ENCODE assay signal across 21 mouse cellular contexts in the genomic region with DNA sequence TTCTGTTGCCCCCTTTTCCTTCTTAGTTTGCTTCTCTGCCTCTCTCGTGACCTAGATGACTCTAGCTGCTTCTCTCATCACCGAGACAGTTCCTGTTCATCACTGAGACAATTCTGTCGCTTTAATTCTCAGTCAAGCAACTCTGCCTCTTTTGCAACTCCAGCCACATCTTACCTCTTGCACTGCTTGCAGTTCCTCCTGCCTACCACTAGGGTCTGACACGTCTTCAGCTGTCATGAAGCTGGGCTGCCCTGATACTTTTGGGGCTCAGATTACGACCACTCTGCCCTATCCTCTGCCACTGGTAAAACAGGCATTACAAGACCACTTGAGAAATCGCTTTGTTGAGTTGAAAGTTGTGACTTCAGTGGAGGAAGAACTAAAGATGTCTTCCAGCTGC.
DNase-seq lines count a peak whose midpoint lies in the region; ATAC-seq and TF ChIP-seq lines count a peak whose summit lies in the region.
"Had no signal": no experiment of that assay in that cellular context is flagged by ENCODE, and none has a peak within 500 bp of the region (broad histone marks: within the 10 kb centered on the region; RNA-seq: fewer than 3 reads in every experiment).

No protein-coding gene starts in this region.

- no peak for TF ChIP-seq EP300 in heart, postnatal 0 days (IDR thresholded peaks at IDR 0.05; ENCODE audit: low read depth)
- no peak for TF ChIP-seq EP300 in liver, postnatal 0 days (IDR thresholded peaks at IDR 0.05; ENCODE audit: low read depth)
- no peak for TF ChIP-seq EP300 in ES-Bruce4 (IDR thresholded peaks at IDR 0.05; ENCODE audit: insufficient read depth, low read depth, low read length)

- H3K36me3 ChIP-seq in heart, postnatal 0 days (replicated peaks; ENCODE audit: control insufficient read depth, insufficient read depth, low read length), result no peaks in the 10 kb centered on the region
- H3K36me3 ChIP-seq in liver, postnatal 0 days (replicated peaks; ENCODE audit: insufficient read depth, low read length), result no peaks in the 10 kb centered on the region
- H3K36me3 ChIP-seq in liver, embryonic 11.5 days (ENCODE audit: control insufficient read depth, insufficient read depth, low read length), result no peaks in the 10 kb centered on the region
- H3K36me3 ChIP-seq in ES-Bruce4 (ENCODE audit: control insufficient read depth, insufficient read depth, low read length, poor library complexity, severe bottlenecking), result no peaks in the 10 kb centered on the region
- H3K36me3 ChIP-seq: embryonic facial prominence, embryonic 13.5 days; intestine, embryonic 15.5 days; kidney, embryonic 15.5 days; limb, embryonic 13.5 days had no signal

- no peak for DNase-seq in heart, postnatal 0 days (ENCODE audit: low spot score)
- no peak for DNase-seq in heart, postnatal 25 days (ENCODE audit: low spot score)
- DNase-seq in liver, postnatal 0 days, result no peak
- no peak for DNase-seq in liver, embryonic 11.5 days (ENCODE audit: low spot score)
- DNase-seq: cerebellum, postnatal 10 days; gastrocnemius, postnatal 25 days; heart, postnatal 14 days; kidney, postnatal 4 days; lung, adult 2 months; thymus, adult 18-20 months had no signal

- no peak for TF ChIP-seq POLR2A in ES-Bruce4 (IDR thresholded peaks at IDR 0.05; ENCODE audit: insufficient read depth, low read length)
- no peak for TF ChIP-seq POLR2A in bone marrow, adult 2 months (IDR thresholded peaks at IDR 0.05; ENCODE audit: borderline replicate concordance, control insufficient read depth, low read depth, low read length)

- no peak for ATAC-seq in heart, postnatal 0 days (ENCODE audit: insufficient read depth, low read depth)
- no peak for ATAC-seq in liver, postnatal 0 days
- ATAC-seq in liver, embryonic 11.5 days (replicated peaks; ENCODE audit: low FRiP score), result no peak
- ATAC-seq in monocyte, adult 5-6 weeks (replicated peaks; ENCODE audit: insufficient number of reproducible peaks, low FRiP score, low TSS enrichment, poor library complexity, severe bottlenecking), result no peak
- ATAC-seq: forebrain, embryonic 14.5 days; intestine, embryonic 15.5 days had no signal

- H3K4me1 ChIP-seq in heart, postnatal 0 days (ENCODE audit: control insufficient read depth, insufficient read depth), result no peaks in the 10 kb centered on the region
- no peaks in the 10 kb centered on the region for H3K4me1 ChIP-seq in liver, postnatal 0 days (ENCODE audit: insufficient read depth)
- H3K4me1 ChIP-seq in liver, embryonic 11.5 days (replicated peaks; ENCODE audit: control insufficient read depth, insufficient read depth, low read length), result no peaks in the 10 kb centered on the region
- no peaks in the 10 kb centered on the region for H3K4me1 ChIP-seq in ES-Bruce4 (ENCODE audit: control insufficient read depth, insufficient read depth, low read length)
- no peaks in the 10 kb centered on the region for H3K4me1 ChIP-seq in bone marrow, adult 2 months (ENCODE audit: control insufficient read depth, insufficient read depth, low read length)
- H3K4me1 ChIP-seq: embryonic facial prominence, embryonic 13.5 days; intestine, embryonic 15.5 days; kidney, embryonic 15.5 days; limb, embryonic 13.5 days had no signal

- no peak overlapping the region for H3K4me2 ChIP-seq in heart, postnatal 0 days (ENCODE audit: low read depth, low read length)
- H3K4me2 ChIP-seq in liver, postnatal 0 days (ENCODE audit: low read depth, low read length), result no peak overlapping the region
- no peak overlapping the region for H3K4me2 ChIP-seq in liver, embryonic 11.5 days
- H3K4me2 ChIP-seq: embryonic facial prominence, embryonic 13.5 days; heart, embryonic 11.5 days; hindbrain, embryonic 14.5 days; intestine, embryonic 15.5 days; kidney, embryonic 15.5 days; limb, embryonic 13.5 days; midbrain, embryonic 11.5 days had no signal

- no peak overlapping the region for H3K9ac ChIP-seq in heart, postnatal 0 days (replicated peaks; ENCODE audit: low read depth, low read length)
- no peak overlapping the region for H3K9ac ChIP-seq in liver, postnatal 0 days (replicated peaks)
- no peak overlapping the region for H3K9ac ChIP-seq in liver, embryonic 11.5 days (ENCODE audit: low read depth, low read length)
- H3K9ac ChIP-seq in ES-Bruce4 (ENCODE audit: low read depth, poor library complexity, severe bottlenecking), result no peak overlapping the region
- H3K9ac ChIP-seq: embryonic facial prominence, embryonic 13.5 days; hindbrain, embryonic 14.5 days; intestine, embryonic 15.5 days; kidney, embryonic 15.5 days; limb, embryonic 13.5 days had no signal

- H3K9me3 ChIP-seq in heart, postnatal 0 days (replicated peaks; ENCODE audit: control insufficient read depth, low read length), result 0 out of 2 replicates have a peak, but pooled peaks cover 5% of the 10 kb centered on the region
- H3K9me3 ChIP-seq in liver, postnatal 0 days (ENCODE audit: low read length), result no peaks in the 10 kb centered on the region
- no peaks in the 10 kb centered on the region for H3K9me3 ChIP-seq in liver, embryonic 11.5 days (ENCODE audit: control insufficient read depth, low read length)
- H3K9me3 ChIP-seq in ES-Bruce4 (replicated peaks; ENCODE audit: control insufficient read depth, insufficient read depth, low read length, poor library complexity, severe bottlenecking), result no peaks in the 10 kb centered on the region
- H3K9me3 ChIP-seq: embryonic facial prominence, embryonic 13.5 days; intestine, embryonic 15.5 days had no signal

- no peak overlapping the region for H3K4me3 ChIP-seq in heart, postnatal 0 days (ENCODE audit: low read depth, low read length)
- H3K4me3 ChIP-seq in liver, postnatal 0 days (ENCODE audit: low read depth, low read length), result no peak overlapping the region
- H3K4me3 ChIP-seq in liver, embryonic 11.5 days (ENCODE audit: low read depth, low read length), result no peak overlapping the region
- no peak overlapping the region for H3K4me3 ChIP-seq in ES-Bruce4 (ENCODE audit: low read depth, low read length)
- H3K4me3 ChIP-seq in bone marrow, adult 2 months (replicated peaks; ENCODE audit: control insufficient read depth, low read depth, low read length), result no peak overlapping the region
- H3K4me3 ChIP-seq: embryonic facial prominence, embryonic 13.5 days; intestine, embryonic 15.5 days; kidney, embryonic 15.5 days; limb, embryonic 13.5 days had no signal

- 0 out of 2 replicates have a peak, but pooled peaks have one; percentile 8 for TF ChIP-seq CTCF in heart, postnatal 0 days (IDR thresholded peaks at IDR 0.05; ENCODE audit: low read depth)
- TF ChIP-seq CTCF in liver, postnatal 0 days (IDR thresholded peaks at IDR 0.05; ENCODE audit: low read depth), result peak; percentile 42
- TF ChIP-seq CTCF in ES-Bruce4 (IDR thresholded peaks at IDR 0.05; ENCODE audit: low read depth, low read length), result peak; percentile 9
- TF ChIP-seq CTCF in bone marrow, adult 2 months (IDR thresholded peaks at IDR 0.05; ENCODE audit: control insufficient read depth, insufficient read depth, low read length), result peak; percentile 15; the same call in 1 of the 2 replicates

- no peak overlapping the region for H3K27ac ChIP-seq in heart, postnatal 0 days (ENCODE audit: low read depth)
- no peak overlapping the region for H3K27ac ChIP-seq in liver, postnatal 0 days (ENCODE audit: low read depth)
- H3K27ac ChIP-seq in liver, embryonic 11.5 days (ENCODE audit: low read depth, low read length), result no peak overlapping the region
- no peak overlapping the region for H3K27ac ChIP-seq in ES-Bruce4 (ENCODE audit: insufficient read depth, low read length)
- H3K27ac ChIP-seq in bone marrow, adult 2 months (ENCODE audit: control insufficient read depth, insufficient read depth, low read depth, low read length, poor library complexity), result no peak overlapping the region
- H3K27ac ChIP-seq: embryonic facial prominence, embryonic 13.5 days; hindbrain, embryonic 14.5 days; intestine, embryonic 15.5 days; kidney, embryonic 15.5 days; limb, embryonic 13.5 days had no signal

- 75% methylated on average over 6 of the region's 6 CpGs for WGBS in heart, postnatal 0 days
- WGBS in liver, postnatal 0 days (ENCODE audit: insufficient replicate concordance), result 77% methylated on average over 6 of the region's 6 CpGs
- WGBS in liver, embryonic 11.5 days, result 74% methylated on average over 6 of the region's 6 CpGs
- WGBS in bone marrow, adult 2 months, result 72% methylated on average over 6 of the region's 6 CpGs

- no peaks in the 10 kb centered on the region for H3K27me3 ChIP-seq in heart, postnatal 0 days (ENCODE audit: control insufficient read depth, insufficient read depth, low read length)
- no peaks in the 10 kb centered on the region for H3K27me3 ChIP-seq in liver, postnatal 0 days (ENCODE audit: insufficient read depth, low read length)
- no peaks in the 10 kb centered on the region for H3K27me3 ChIP-seq in liver, embryonic 11.5 days (replicated peaks; ENCODE audit: control insufficient read depth, insufficient read depth, low read length)
- no peaks in the 10 kb centered on the region for H3K27me3 ChIP-seq in ES-Bruce4 (ENCODE audit: control insufficient read depth, insufficient read depth, low read length, poor library complexity, severe bottlenecking)
- H3K27me3 ChIP-seq: embryonic facial prominence, embryonic 13.5 days; intestine, embryonic 15.5 days; kidney, embryonic 15.5 days; limb, embryonic 13.5 days had no signal

- intact Hi-C loops in heart, postnatal 25 days (cut with DNase I), result no loop called here
